Mouse (Mus musculus) E14TG2a.4 (cell line): ENCODE measurements around the gene Cyb561.

ENCODE experiments used
- CTCF ChIP-seq: conservative IDR thresholded peaks from 2 replicates; pipeline ENCODE4 v1.5.1; 2014; ENCODE audit warnings: low read length
- NANOG ChIP-seq: IDR thresholded peaks from 2 replicates; pipeline ENCODE4 v1.6.1; 2014; ENCODE audit warnings: borderline replicate concordance, low read length, mixed read lengths

DNA sequence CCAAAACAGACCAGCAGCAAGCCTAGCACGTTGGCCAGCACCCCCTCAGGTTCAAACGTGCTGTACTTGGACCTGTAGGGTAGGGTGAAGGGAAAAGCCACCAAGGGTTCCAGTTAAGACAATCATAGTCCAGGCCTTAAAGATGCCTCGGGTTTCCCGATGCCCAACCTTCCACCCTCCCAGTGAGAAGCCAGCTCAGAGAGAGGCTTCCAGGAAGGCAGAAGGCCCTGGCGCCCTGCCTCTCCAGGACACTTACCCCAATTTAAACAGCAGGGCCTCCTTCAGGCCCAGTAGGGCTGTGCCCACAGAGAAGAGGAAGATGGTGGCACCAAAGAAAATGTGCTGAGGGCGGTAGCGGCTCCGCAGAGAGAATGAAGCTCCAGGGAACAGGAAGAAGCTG, 17.6 kb downstream of the Cyb561 start:
- TF ChIP-seq CTCF (no peak), NANOG (no peak)
